Mouse (Mus musculus) cerebellum, postnatal 14 days (tissue): ENCODE measurements around the gene Tbc1d5.

Experiments used
- DNase-seq, 2 experiments: peaks; one replicate each; pipeline ENCODE4 v3.0.0; 2021; ENCODE audit warnings: mixed read lengths in 2 of 2

The Tbc1d5 gene

DNA sequence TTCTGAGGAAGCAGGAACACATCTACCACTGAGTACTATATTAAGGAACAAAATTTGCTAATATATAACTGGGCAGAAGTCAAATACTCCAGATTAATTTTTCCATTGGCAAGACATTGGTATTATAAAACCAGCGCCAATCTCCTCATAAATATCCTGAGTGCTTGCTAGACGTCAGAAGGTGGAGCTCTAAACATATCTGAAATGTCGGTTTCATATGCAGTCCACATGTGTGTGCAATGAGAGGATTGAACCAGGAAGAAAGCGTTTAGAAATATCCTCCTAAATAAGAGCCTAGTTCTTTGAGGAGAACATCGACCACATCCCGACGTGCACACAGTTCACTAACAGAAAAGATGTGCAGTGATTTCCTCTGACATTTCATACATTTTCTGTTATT lies 305.1 kb downstream of the Tbc1d5 start:
- no peak for DNase-seq

DNA sequence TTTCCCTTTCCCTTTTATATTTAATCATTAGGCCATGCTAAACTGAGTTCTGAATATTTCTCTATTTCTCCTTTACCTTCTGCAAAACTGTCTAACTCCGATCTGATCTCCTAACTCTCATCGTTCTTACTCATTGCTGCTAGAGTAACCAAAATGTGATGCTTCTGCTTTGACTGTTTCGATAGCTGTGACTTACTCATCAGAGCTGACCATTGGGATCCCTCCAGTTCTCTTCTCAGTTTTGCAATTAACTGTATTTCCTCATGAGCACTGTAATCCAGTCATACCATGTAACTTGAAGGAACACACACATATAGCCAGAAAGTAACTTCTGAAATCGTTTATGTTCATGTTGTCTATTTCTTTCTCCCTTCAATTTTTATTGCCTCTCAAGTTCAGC lies 306.6 kb downstream of the Tbc1d5 start:
- no peak for DNase-seq

- DNase-seq: no peak
Measured at GRCm38 (mm10) chr17:50867297-50867696, 311.9 kb downstream of the Tbc1d5 start.

DNA sequence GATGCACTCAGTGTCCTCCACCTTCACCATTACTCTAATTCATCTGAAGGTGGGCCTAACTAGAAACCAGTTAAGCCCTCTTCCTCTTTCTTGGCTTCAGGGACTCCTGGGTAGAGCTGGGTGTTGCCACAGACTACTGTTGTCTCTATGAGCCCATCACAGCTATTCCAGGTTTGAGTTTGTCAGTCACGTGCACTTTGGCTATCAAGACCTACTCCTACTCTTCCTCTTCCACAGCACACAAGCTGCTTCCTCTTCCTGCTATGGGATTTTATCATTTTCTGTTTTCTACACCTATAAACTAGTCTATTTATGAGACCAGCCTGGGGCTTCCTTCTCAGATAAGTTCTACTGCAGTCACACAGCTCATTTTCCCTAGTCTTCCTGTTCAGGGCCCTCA lies 314.4 kb downstream of the Tbc1d5 start:
- no peak for DNase-seq

DNA sequence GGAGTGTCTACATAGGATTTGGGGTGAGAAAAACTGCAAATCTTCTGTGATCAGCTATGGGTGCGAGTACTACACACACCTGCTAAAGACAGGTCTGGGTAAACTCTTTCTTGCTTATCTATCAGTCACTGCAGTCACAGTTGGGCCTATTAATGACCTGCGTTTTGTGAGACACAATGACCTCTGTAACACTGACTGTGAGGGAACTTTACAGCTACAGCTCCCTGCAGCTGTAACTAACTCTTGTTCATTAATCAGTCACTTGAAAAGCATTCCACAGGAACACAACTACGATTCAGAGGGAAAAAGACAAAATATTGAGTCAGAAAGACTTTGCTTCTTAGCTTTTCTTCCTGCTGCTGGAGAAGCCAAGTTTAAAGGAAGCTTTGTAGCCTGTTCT lies 325.9 kb downstream of the Tbc1d5 start:
- DNase-seq: no peak

GRCm38 (mm10) chr17:50851382-50851781 lies 327.8 kb downstream of the Tbc1d5 start:
- peak; percentile 57 to 72 for DNase-seq

- peak; percentile 20 to 38 for DNase-seq
Measured at GRCm38 (mm10) chr17:50814089-50814488, 365.1 kb downstream of the Tbc1d5 start.

- DNase-seq: no peak
Measured at GRCm38 (mm10) chr17:50813580-50813979, 365.6 kb downstream of the Tbc1d5 start.

DNA sequence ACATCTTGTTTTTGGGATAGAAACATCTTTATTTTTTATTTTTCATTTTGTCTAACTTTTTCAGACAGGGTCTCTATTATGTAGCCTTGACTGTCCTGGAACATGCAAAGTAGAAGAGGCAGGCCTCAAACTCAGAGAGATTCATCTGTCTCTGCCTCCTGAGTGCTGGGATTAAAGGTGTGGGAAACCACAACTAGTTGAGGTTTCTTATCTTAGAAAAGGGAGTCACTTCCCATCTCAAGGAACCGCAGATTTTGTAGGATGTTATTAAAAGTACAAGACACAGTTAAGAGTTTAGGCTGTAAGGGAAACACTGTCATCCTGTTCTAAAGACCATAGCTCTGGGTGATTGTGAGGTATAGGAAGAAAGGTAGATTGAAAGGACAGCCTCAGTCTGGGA lies 373.5 kb downstream of the Tbc1d5 start:
- DNase-seq: no peak

DNA sequence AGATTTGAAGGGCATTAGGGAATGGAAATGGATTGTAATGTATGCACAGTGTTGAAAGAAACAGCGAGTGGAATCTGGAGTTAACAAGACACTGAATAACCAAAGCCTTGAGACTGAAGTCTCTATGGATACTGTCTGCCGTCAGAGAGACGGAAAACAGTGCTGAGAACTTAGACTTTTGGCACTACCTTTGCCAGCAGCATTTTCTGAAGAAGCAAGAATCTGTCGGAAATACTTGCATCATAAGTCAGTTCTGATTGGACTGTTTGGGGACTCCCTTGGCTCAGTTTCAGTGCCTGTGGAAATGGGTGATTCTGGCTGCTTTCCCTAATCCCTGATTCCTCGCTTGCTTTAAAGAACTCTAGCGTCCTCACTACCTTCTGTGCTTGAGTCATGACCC lies 375.9 kb downstream of the Tbc1d5 start:
- DNase-seq: peak in 1 of 2 experiments; percentile 6

GRCm38 (mm10) chr17:50802380-50802779 lies 376.8 kb downstream of the Tbc1d5 start:
- DNase-seq: no peak

DNA sequence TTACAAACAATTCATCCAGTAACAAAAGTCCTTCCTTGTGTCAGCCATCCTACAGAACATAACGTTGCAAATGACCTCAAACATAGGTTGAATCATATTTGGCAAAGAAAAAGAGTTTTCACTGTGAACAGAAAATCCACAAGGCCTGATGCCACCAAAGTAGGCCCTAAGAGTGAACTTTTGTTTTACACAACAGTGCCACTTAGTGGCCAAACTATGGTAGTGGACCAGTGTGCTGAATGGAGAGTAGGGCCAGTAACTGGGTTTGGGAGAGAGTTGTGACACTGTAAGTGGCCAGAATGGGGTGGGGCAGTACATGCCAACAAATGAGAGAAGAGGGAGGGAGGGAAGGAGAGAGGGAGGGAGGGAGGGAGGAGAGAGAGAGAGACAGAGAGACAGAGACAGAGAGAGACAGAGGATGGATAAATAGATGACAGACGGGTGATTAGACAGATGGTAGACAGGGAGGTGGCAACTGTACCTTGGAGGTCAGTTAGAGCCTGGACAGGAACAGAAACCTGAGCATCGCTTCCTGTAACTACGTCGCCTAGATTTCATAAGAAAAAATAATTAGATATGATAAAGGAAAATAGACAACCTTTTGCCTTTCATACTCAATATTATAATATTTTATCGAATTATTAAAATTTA lies 383.6 kb downstream of the Tbc1d5 start:
- DNase-seq: peak; percentile 78 to 86

DNA sequence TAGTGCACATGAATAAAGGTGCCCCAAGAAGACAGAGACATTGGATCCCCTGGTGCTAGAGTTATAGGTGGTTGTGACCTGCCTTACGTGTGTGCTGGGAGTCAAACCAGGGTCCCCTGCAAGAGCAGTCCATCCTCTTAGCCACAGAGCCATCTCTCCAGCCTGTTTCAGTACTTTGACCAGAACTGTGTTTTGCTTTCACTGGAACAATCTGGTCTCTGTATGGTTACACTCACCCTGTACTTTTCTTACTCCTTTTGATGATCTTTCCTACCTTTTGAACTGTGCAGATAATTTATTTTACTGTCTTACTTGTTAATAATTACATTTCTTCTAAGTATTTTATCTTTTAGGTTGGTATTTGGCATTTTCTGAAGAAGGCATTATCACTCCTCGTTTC lies 387.5 kb downstream of the Tbc1d5 start:
- no peak for DNase-seq

DNA sequence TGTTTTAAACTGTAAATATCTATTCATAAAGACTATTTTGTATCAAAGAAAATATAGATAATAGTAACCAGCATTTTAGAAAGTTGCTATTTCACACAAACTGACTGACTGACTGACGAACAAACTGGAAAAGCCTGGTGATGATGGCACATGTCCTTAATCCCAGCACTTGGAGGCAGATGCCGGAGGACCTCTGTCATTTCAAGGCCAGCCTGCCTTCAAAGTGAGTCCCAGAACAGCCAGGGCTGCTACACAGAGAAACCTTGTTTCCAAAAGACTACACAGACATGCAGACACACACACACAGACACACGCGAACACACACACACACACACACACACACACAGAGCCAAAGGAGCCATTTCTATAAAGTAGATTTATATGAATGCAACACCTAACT lies 390.3 kb downstream of the Tbc1d5 start:
- no peak for DNase-seq

GRCm38 (mm10) chr17:50775247-50775646 lies 403.9 kb downstream of the Tbc1d5 start:
- peak; percentile 35 to 44 for DNase-seq

DNA sequence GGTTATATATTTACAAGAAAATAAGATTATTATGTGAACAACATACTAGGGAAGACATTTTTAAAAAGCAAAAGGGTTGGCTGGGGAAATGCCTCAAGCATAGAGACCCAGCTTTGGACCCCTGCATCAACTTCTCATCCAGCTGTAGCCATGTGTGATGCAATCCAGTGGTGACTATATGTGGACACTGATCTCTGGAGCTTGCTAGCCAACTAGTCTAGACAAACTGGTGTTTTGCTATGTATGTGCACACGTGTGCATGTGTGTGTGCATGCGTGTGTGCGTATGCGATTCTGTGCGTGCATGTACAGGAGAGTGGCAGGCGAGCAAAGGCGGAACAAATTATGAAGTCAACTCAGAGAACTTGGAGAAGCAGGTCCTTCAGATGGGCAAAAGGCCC lies 414.8 kb downstream of the Tbc1d5 start:
- DNase-seq: no peak

DNA sequence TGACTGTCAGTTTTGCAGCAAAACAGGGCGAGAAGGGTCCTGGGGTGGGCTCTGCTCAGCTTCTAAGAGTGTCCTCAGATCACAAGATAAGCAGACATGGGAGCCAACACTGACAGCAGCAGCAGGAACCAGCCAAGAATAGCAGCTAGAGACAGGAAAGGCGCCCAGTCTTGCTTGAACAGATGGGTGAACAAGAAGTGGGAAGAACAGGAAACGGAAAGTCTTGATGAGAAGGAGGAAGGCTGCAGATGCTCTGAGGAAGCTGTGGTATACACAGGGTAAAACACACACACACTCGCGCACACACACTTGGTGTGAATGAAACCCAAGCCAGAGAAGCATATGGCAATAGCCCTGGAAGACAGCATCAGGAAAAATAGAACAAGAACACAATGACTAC lies 415.7 kb downstream of the Tbc1d5 start:
- DNase-seq: peak; percentile 59 to 61

GRCm38 (mm10) chr17:50762231-50762630 lies 416.9 kb downstream of the Tbc1d5 start:
- peak; percentile 63 to 68 for DNase-seq

DNA sequence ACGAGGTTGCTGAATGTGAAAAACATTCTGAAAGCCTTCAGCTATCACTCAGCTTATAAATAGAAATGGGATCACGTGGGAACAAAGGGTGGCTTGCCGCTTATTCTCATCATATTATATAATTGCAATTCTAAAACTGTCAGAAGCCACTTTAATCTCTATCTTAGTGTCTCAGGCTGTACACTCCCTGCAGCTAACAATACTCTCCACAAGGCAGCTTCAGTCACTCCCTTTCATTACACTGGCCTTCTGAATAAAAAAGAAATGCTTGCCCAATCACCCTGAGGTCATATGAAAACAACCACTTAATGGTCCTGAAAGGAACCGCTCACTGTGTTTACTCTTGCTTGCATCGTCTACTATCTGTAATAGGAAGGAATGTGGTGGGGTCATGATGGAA lies 418.1 kb downstream of the Tbc1d5 start:
- DNase-seq: no peak

- DNase-seq: peak; percentile 61 to 76
Measured at GRCm38 (mm10) chr17:50753356-50754138, 425.6 kb downstream of the Tbc1d5 start.

DNA sequence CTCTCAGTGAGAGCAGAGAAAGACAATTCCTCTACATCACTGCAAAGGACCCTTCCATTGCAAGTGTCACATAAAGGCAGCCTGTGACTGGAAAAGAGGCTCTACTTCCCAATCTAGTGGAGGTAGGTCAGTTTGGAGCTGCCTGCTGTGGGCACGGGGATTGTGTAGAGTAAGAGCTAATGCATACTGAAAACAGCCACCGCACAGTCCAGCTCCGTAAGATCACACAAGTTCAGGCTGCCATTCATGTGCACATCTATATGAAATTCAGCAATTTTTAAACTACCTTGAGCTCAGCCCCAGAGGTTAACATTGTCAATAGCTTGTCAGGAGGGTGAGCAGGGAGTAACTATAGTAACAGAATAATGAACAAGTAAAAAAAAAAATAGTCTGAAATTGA lies 426.4 kb downstream of the Tbc1d5 start:
- DNase-seq: no peak

- DNase-seq: no peak
Measured at GRCm38 (mm10) chr17:50751911-50752310, 427.2 kb downstream of the Tbc1d5 start.

DNA sequence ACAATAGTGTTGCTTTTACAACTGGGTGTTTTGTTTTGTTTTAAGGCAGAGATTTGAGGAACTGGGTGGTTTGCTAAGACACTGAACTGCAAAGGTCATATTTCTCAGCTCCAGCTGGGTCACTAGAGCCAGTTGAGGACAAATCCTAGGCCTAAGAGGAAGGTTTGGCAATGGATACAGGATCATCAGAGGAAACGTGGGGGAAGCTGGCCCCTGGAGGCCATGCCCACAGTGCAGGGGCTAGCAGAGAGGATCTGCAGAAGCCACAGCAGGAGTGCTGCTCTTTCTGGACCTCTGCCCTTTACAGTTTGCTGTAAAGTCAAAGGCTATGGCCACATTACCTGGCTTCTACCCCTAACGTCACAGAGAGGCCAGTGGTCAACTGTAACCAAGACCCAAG lies 428.3 kb downstream of the Tbc1d5 start:
- no peak for DNase-seq

GRCm38 (mm10) chr17:50741386-50741785 lies 437.8 kb downstream of the Tbc1d5 start:
- DNase-seq: no peak

GRCm38 (mm10) chr17:50740804-50741203 lies 438.3 kb downstream of the Tbc1d5 start:
- no peak for DNase-seq
